Mouse (Mus musculus) neutrophil, adult 5-6 weeks (primary cell): Measurements from ENCODE around the gene Ell3. TPM values are rescaled to one million over a fixed set of nuclear protein-coding genes. Genes with fewer than 3 reads are reported as not detected.

Experiments
- ATAC-seq: fragments of 151-379, 151-347 bp; 2 replicates; pipeline ENCODE4 v1.8.0; 2017; ENCODE audit warnings: mild to moderate bottlenecking, moderate TSS enrichment; ENCODE audit not compliant: insufficient number of reproducible peaks, poor library complexity, low FRiP score, severe bottlenecking; ENCODE audit errors: extremely low read depth
- total RNA-seq: library from RNA; stranded (forward); fragments of 200-1000 nt; gene quantifications from 2 replicates; pipeline ENCODE4 v1.2.3, GENCODE M21; 2017

Gene Ell3
- total RNA-seq, 1 experiment from 2014 or later, result 45.4 TPM

DNA sequence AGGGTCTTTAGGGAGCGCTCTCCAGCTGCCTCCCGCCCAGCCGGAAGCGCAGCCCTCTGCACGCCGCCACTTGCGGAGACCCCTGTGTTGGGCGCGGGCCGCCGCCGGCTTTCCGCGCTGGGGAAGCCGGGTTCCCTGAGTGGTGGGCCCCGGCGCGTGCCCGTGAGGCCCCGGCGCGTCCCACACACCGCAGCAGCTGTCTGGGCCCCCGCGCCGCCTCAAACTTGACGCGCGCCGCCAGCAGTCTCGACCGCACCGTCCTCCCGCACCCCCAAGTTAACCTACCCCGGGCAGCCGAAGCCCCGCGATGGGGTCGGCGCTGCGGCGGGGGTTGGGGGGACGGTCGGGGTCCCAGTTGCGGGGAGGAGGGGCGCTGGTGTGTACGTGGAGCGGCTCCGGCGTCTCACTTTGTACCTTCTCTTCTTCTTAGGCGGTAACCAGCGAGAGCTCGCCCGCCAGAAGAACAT is 5.5 kb upstream of the Ell3 start:
- ATAC-seq, result no peak

- peak; percentile 90 for ATAC-seq
Observed at GRCm38 (mm10) chr2:121448739-121449535, 4.9 kb upstream of the Ell3 start, which contains the start of gene Serf2. TSS of gene Serf2 (plus strand) at chr2:121449195.

GRCm38 (mm10) chr2:121448136-121448535 is 4.1 kb upstream of the Ell3 start:
- ATAC-seq, result no peak

DNA sequence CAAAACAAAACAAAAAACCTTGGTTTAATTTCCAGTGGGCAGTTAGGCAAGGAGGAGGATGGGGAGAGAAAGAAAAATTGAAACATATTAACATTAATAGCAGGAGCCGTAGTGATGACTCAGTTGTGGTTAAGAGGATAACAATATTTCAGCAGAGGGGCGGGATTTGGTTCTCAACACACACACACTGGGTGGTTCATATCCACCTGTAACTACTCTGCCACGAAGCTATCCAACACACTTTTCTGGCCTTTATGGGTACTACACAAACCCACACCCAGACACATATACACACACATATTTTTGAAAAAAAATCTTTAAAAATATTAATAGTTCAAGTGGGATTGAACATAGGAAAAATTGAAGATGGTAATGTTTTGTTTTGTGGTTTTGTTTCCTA is 2.9 kb upstream of the Ell3 start:
- no peak for ATAC-seq

- no peak for ATAC-seq
Observed at GRCm38 (mm10) chr2:121446506-121446905, 2.4 kb upstream of the Ell3 start.

DNA sequence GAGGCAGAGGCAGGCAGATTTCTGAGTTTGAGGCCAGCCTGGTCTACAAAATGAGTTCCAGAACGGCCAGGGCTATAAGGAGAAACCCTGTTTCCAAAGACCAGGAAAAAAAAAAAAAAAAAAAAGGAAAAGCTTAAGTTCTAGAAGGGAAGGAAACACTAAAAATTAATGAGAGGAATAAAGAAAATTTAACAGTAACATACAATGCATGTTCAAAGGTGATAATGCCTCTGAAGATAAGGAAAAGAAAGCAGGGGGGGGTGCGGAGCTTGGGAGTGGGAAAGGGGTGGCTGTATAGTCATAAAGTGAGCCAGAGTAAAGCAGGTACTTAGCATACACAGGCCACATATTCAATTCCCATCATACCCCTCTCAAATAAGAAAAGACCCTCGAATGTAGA is 1.0 kb upstream of the Ell3 start:
- no peak for ATAC-seq

GRCm38 (mm10) chr2:121443068-121443349 is 1.1 kb downstream of the Ell3 start:
- no peak for ATAC-seq

- ATAC-seq, result peak; percentile 93
Observed at GRCm38 (mm10) chr2:121442259-121443067, 1.6 kb downstream of the Ell3 start.

DNA sequence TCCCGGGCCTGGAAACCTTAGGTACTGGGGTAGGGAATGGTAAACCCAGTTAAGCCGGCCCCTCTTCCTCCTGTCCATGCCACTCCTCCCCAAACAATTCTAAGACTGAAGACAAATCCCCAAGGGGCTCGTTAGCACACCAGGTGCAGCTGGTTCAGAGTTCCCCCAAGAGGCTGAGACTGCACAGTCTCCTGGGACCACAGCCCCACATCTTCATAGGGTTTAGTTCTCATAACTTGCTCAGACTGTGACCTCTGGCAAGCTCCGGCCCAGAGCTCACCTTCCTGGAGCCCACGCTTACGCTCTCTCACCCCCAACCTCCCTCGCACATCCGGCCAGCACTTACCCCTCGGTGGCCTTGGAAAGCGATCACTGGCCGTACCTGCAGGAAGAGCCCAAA is 2.3 kb downstream of the Ell3 start:
- ATAC-seq, result peak; percentile 70

GRCm38 (mm10) chr2:121440834-121441605 is 3.1 kb downstream of the Ell3 start:
- no peak for ATAC-seq

DNA sequence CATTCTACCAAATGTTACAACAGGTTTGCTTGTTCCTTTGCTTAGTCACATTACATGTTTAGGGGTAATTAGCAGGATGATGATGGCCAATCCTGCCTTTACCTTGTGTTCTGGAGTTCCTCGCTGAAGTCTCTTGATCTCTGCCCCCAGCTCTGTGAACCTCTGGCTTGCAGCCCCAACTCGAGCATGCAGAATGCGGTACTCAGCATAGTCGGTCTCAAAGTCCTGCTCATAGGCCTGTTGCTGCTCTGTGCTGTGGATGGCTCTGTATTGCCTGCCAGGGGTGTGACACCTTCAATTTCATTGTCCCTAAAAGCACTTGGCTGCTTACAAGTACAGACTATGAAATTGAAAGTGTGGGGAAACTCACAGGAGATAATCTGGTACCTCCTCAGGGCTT is 4.3 kb downstream of the Ell3 start:
- no peak for ATAC-seq

- ATAC-seq, result peak; percentile 70; the same call in 1 of the 2 replicates
Observed at GRCm38 (mm10) chr2:121434854-121435253, 9.2 kb downstream of the Ell3 start.

GRCm38 (mm10) chr2:121425890-121426289 is 18.2 kb downstream of the Ell3 start:
- no peak for ATAC-seq

- no peak for ATAC-seq
Observed at GRCm38 (mm10) chr2:121423166-121423565, 20.9 kb downstream of the Ell3 start.

GRCm38 (mm10) chr2:121418476-121418875 is 25.6 kb downstream of the Ell3 start:
- ATAC-seq, result no peak

DNA sequence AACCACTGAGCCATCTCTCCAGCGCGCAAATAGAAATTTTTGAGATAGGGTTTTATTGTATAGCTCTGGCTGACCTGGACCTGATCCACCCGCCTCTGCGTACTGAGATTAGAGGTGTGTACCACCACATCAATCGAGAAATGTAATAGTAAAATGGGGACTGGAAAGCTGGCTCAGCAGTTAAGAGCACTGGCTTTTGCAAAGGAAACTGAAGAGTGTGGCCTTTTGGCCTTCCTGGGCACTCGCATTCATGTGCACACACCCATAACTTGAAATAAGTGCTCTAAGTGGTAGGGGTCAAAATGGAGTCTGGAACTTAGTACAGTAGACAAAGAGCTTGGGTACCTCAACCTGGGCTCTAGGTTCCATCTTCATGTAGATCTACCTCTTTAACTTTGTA is 27.7 kb downstream of the Ell3 start:
- ATAC-seq, result no peak

DNA sequence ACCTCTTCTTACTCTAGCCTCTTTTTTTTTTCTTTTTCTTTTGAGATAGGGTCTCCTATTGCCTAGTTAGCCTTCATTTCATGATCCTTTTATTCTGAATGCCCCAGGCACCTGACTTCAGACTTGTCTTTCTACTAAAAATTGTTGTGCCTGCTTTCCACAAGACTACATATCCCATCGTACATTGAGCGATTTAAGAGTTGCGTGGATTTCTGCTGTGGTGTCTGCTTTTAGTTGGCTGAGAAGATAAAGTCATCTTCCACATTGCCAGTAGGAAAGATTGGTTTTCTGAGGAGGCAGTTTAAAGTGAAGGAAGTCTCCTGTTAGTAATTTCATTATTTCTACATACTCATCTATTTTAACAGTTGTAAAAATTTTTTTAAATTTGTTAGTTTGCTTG is 28.5 kb downstream of the Ell3 start:
- no peak for ATAC-seq

DNA sequence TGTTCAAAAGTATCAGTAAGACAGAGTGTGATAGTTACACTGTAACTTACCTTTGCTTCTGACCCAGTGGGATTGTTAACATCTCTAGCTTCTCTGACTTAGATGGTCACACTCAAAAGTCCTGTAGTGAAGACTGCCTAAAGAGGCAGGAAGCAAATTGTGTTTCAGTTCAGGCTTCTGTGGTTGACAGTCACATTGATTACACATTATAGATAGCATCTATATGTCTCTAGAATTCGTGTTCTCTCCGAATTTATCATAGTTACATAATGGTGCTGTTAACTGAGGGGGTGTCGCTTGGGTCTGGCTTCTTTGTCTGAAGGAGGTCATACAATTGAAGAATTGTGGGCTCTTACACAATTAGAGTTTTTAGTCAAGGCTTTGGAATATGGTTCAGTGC is 29.0 kb downstream of the Ell3 start:
- no peak for ATAC-seq

DNA sequence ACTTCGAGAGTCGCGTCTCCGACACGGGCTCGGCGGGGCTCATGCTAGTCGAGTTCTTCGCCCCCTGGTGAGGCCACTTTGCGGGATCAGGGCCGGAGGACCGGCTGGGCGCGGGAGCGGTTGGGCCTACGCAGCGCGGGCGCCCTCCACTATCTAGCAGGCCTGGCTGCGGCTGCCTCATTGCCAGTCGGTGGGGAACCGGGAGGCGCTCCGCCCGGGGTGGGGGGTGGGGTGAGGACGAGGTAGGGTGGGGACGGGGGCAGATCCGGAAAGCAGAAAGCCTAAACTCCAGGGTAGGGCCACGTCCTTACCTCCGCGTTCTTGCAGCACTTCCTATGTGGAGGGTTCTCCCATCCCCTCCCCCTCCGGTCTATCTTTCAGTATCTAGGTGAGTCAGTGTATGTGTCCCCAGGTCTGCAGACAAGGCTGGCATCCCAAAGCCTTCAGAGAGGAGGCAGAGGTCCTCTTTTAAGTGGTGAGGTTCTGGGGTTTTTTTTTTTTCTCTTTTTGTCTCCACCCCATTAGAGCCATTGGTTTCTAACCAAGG is 29.9 kb downstream of the Ell3 start:
- ATAC-seq, result peak; percentile 31; the same call in 1 of the 2 replicates
